Mouse (Mus musculus) embryonic facial prominence, embryonic 11.5 days (tissue): ENCODE measurements at regions not wholly inside any gene's neighbourhood (a gene's known extent, or its start where the extent isn't known, plus 50 kb on each side); places are given as distances from the start of the nearest gene placed in this dataset.

Source experiments
- ATAC-seq: fragments of 200-750 bp; cut with Nextera tagmentation; replicated peaks from 2 replicates; pipeline ENCODE4 v1.8.0; 2017; ENCODE audit warnings: low read depth; ENCODE audit not compliant: insufficient number of reproducible peaks, low FRiP score, low TSS enrichment
- DNase-seq: peaks from one replicate; pipeline ENCODE4 v3.0.0-alpha.2; 2015; ENCODE audit warnings: low spot score
- H3K27ac ChIP-seq: fragments of 300-500 bp; sonication (generic); replicated peaks from 2 replicates; pipeline ENCODE4 v1.5.1; 2014; ENCODE audit warnings: mild to moderate bottlenecking, low read depth, low read length, control low read depth
- H3K27me3 ChIP-seq: fragments of 300-500 bp; sonication (generic); 2 replicates; pipeline ENCODE4 v1.6.1; 2014; ENCODE audit warnings: mild to moderate bottlenecking, low read length, moderate library complexity, mixed read lengths; ENCODE audit not compliant: control insufficient read depth, insufficient read depth
- H3K36me3 ChIP-seq: fragments of 300-500 bp; sonication (generic); replicated peaks from 2 replicates; pipeline ENCODE4 v1.6.1; 2014; ENCODE audit warnings: low read depth, mild to moderate bottlenecking, low read length, moderate library complexity, mixed read lengths; ENCODE audit not compliant: control insufficient read depth, insufficient read depth
- H3K4me1 ChIP-seq: fragments of 300-500 bp; sonication (generic); 2 replicates; pipeline ENCODE4 v1.6.1; 2014; ENCODE audit warnings: low read length, mixed read lengths; ENCODE audit not compliant: control insufficient read depth, insufficient read depth
- H3K4me2 ChIP-seq: fragments of 300-500 bp; sonication (generic); 2 replicates; pipeline ENCODE4 v1.6.1; 2014; ENCODE audit warnings: low read depth, mild to moderate bottlenecking, control low read depth, low read length, moderate library complexity
- H3K4me3 ChIP-seq: fragments of 300-500 bp; sonication (generic); 2 replicates; pipeline ENCODE4 v1.5.1; 2014; ENCODE audit warnings: low read depth, low read length, control low read depth
- H3K9ac ChIP-seq: fragments of 300-500 bp; sonication (generic); replicated peaks from 2 replicates; pipeline ENCODE4 v1.6.1; 2014; ENCODE audit warnings: mild to moderate bottlenecking, control low read depth, low read length
- H3K9me3 ChIP-seq: fragments of 300-500 bp; sonication (generic); replicated peaks from 2 replicates; pipeline ENCODE4 v1.6.1; 2016; ENCODE audit warnings: mild to moderate bottlenecking, low read length, inconsistent platforms, mixed read lengths; ENCODE audit not compliant: control insufficient read depth
- WGBS: fragments of 180-500 bp; shearing (Covaris S2); extraction: QIAGEN DNeasy Blood & Tissue Kit; methylation state at CpG from one replicate; pipeline ENCODE4 v1.1.7; 2014; 5-methylcytosine and 5-hydroxymethylcytosine counted together

GRCm38 (mm10) chr3:41350331-41350730, 205.2 kb upstream of the Jade1 start:
- H3K27me3 ChIP-seq, result no peaks in the 10 kb centered on the region
- no peak for ATAC-seq

GRCm38 (mm10) chr3:41348795-41349194, 206.7 kb upstream of the Jade1 start:
- H3K4me2 ChIP-seq, result no peak overlapping the region
- no peaks in the 10 kb centered on the region for H3K36me3 ChIP-seq
- ATAC-seq, result no peak

More at GRCm38 (mm10) chr3:41350331-41350730, 205.2 kb upstream of the Jade1 start:
- Histone ChIP-seq H3K36me3 (no peaks in the 10 kb centered on the region), H3K4me1 (no peaks in the 10 kb centered on the region), H3K9ac (no peak overlapping the region), H3K4me2 (no peak overlapping the region), H3K4me3 (no peak overlapping the region), H3K27ac (no peak overlapping the region), H3K9me3 (no peaks in the 10 kb centered on the region)
- WGBS, result 84% methylated on average over 3 of the region's 3 CpGs
- DNase-seq, result no peak

GRCm38 (mm10) chr3:41346863-41347262, 208.7 kb upstream of the Jade1 start:
- WGBS, result 71% methylated on average over 5 of the region's 5 CpGs
- DNase-seq (no peak), ATAC-seq (no peak)
- no peak overlapping the region for H3K4me3 ChIP-seq
- no peaks in the 10 kb centered on the region for H3K36me3 ChIP-seq
- no peak overlapping the region for H3K9ac ChIP-seq
- H3K4me2 ChIP-seq, result no peak overlapping the region
- H3K4me1 ChIP-seq, result no peaks in the 10 kb centered on the region
- H3K27ac ChIP-seq, result no peak overlapping the region
- H3K27me3 ChIP-seq, result no peaks in the 10 kb centered on the region
- H3K9me3 ChIP-seq, result no peaks in the 10 kb centered on the region

More at GRCm38 (mm10) chr3:41348795-41349194, 206.7 kb upstream of the Jade1 start:
- Histone ChIP-seq H3K4me3 (no peak overlapping the region), H3K4me1 (no peaks in the 10 kb centered on the region), H3K9me3 (no peaks in the 10 kb centered on the region), H3K27me3 (no peaks in the 10 kb centered on the region), H3K27ac (no peak overlapping the region), H3K9ac (no peak overlapping the region)
- 65% methylated on average over 1 of the region's 1 CpGs for WGBS
- peak; percentile 42 for DNase-seq

GRCm38 (mm10) chr3:41343431-41343830, 212.1 kb upstream of the Jade1 start:
- Histone ChIP-seq H3K27me3 (no peaks in the 10 kb centered on the region), H3K9ac (no peak overlapping the region), H3K36me3 (no peaks in the 10 kb centered on the region), H3K9me3 (no peaks in the 10 kb centered on the region), H3K27ac (no peak overlapping the region), H3K4me1 (no peaks in the 10 kb centered on the region), H3K4me2 (no peak overlapping the region), H3K4me3 (no peak overlapping the region)
- WGBS, result 76% methylated on average over 2 of the region's 2 CpGs
- DNase-seq (no peak), ATAC-seq (no peak)

GRCm38 (mm10) chr3:41332481-41332880, 223.1 kb upstream of the Jade1 start:
- DNase-seq (no peak), ATAC-seq (no peak)
- H3K4me2 ChIP-seq, result no peak overlapping the region
- H3K27me3 ChIP-seq, result no peaks in the 10 kb centered on the region
- H3K4me1 ChIP-seq, result no peaks in the 10 kb centered on the region
- no peak overlapping the region for H3K9ac ChIP-seq
- no peaks in the 10 kb centered on the region for H3K9me3 ChIP-seq
- 75% methylated on average over 7 of the region's 7 CpGs for WGBS
- H3K27ac ChIP-seq, result no peak overlapping the region
- no peak overlapping the region for H3K4me3 ChIP-seq
- no peaks in the 10 kb centered on the region for H3K36me3 ChIP-seq

GRCm38 (mm10) chr3:41330356-41330755, 225.2 kb upstream of the Jade1 start:
- Histone ChIP-seq H3K4me1 (no peaks in the 10 kb centered on the region), H3K4me2 (no peak overlapping the region), H3K4me3 (no peak overlapping the region), H3K9ac (no peak overlapping the region), H3K9me3 (no peaks in the 10 kb centered on the region), H3K36me3 (no peaks in the 10 kb centered on the region), H3K27me3 (no peaks in the 10 kb centered on the region), H3K27ac (no peak overlapping the region)
- DNase-seq, result no peak
- ATAC-seq, result no peak
- WGBS, result 71% methylated on average over 5 of the region's 5 CpGs

- ATAC-seq, result no peak
- no peaks in the 10 kb centered on the region for H3K36me3 ChIP-seq
- H3K27me3 ChIP-seq, result no peaks in the 10 kb centered on the region
- no peak overlapping the region for H3K9ac ChIP-seq
- WGBS, result 84% methylated on average over 1 of the region's 1 CpGs
- no peaks in the 10 kb centered on the region for H3K4me1 ChIP-seq
- no peak overlapping the region for H3K4me3 ChIP-seq
- no peak overlapping the region for H3K4me2 ChIP-seq
- no peaks in the 10 kb centered on the region for H3K9me3 ChIP-seq
- no peak for DNase-seq
- H3K27ac ChIP-seq, result no peak overlapping the region
These were observed 226.7 kb upstream of the Jade1 start for GRCm38 (mm10) chr3:41328828-41329227.

- Histone ChIP-seq H3K4me2 (no peak overlapping the region), H3K9me3 (no peaks in the 10 kb centered on the region), H3K27ac (no peak overlapping the region), H3K9ac (no peak overlapping the region), H3K4me3 (no peak overlapping the region), H3K4me1 (no peaks in the 10 kb centered on the region), H3K27me3 (no peaks in the 10 kb centered on the region), H3K36me3 (no peaks in the 10 kb centered on the region)
- ATAC-seq (no peak), DNase-seq (no peak)
- 84% methylated on average over 12 of the region's 12 CpGs for WGBS
These were observed 229.1 kb upstream of the Jade1 start for GRCm38 (mm10) chr3:41326211-41327104.
